Mouse (Mus musculus): ENCODE measurements at regions not wholly inside any gene's neighbourhood (a gene's known extent, or its start where the extent isn't known, plus 50 kb on each side); places are given as distances from the start of the nearest gene placed in this dataset.

GRCm38 (mm10) chr10:119146342-119146741, 93.5 kb downstream of the Cand1 start:
- H3K27ac ChIP-seq, result no peak overlapping the region
- ATAC-seq (ENCODE audit: insufficient number of reproducible peaks, low FRiP score, low TSS enrichment, low read depth), result no peak
- no peaks in the 10 kb centered on the region for H3K36me3 ChIP-seq
- H3K27me3 ChIP-seq, result no peaks in the 10 kb centered on the region
- H3K9me3 ChIP-seq, result no peaks in the 10 kb centered on the region
- WGBS, result 45% methylated on average over 6 of the region's 6 CpGs
- no peak overlapping the region for H3K9ac ChIP-seq
- no peak overlapping the region for H3K4me3 ChIP-seq
- no peaks in the 10 kb centered on the region for H3K4me1 ChIP-seq
- no peak overlapping the region for H3K4me2 ChIP-seq

- H3K4me2 ChIP-seq, result no peak overlapping the region
- H3K27ac ChIP-seq, result no peak overlapping the region
- H3K36me3 ChIP-seq, result no peaks in the 10 kb centered on the region
- H3K9ac ChIP-seq, result no peak overlapping the region
- ATAC-seq (ENCODE audit: insufficient number of reproducible peaks, low FRiP score, low TSS enrichment, low read depth), result no peak
- H3K4me1 ChIP-seq, result no peaks in the 10 kb centered on the region
- H3K27me3 ChIP-seq, result no peaks in the 10 kb centered on the region
- no peaks in the 10 kb centered on the region for H3K9me3 ChIP-seq
- no peak overlapping the region for H3K4me3 ChIP-seq
- 87% methylated on average over 6 of the region's 6 CpGs for WGBS
Observed at GRCm38 (mm10) chr10:119142866-119143265, 97.0 kb downstream of the Cand1 start.

GRCm38 (mm10) chr10:119142307-119142706, 97.5 kb downstream of the Cand1 start:
- 81% methylated on average over 5 of the region's 5 CpGs for WGBS
- Histone ChIP-seq H3K27ac (no peak overlapping the region), H3K9me3 (no peaks in the 10 kb centered on the region), H3K4me2 (no peak overlapping the region), H3K4me3 (no peak overlapping the region), H3K27me3 (no peaks in the 10 kb centered on the region), H3K36me3 (no peaks in the 10 kb centered on the region), H3K9ac (no peak overlapping the region), H3K4me1 (no peaks in the 10 kb centered on the region)
- no peak for ATAC-seq (ENCODE audit: insufficient number of reproducible peaks, low FRiP score, low TSS enrichment, low read depth)

- no peak overlapping the region for H3K27ac ChIP-seq
- no peak overlapping the region for H3K4me2 ChIP-seq
- no peaks in the 10 kb centered on the region; the same call in 1 of the 2 replicates for H3K4me1 ChIP-seq
- 68% methylated on average over 6 of the region's 6 CpGs for WGBS
- ATAC-seq (ENCODE audit: insufficient number of reproducible peaks, low FRiP score, low TSS enrichment, low read depth), result no peak
- no peaks in the 10 kb centered on the region for H3K9me3 ChIP-seq
- 0 out of 2 replicates have a peak, but pooled peaks cover 3% of the 10 kb centered on the region for H3K27me3 ChIP-seq
- H3K36me3 ChIP-seq, result no peaks in the 10 kb centered on the region
- H3K4me3 ChIP-seq, result no peak overlapping the region
- no peak overlapping the region for H3K9ac ChIP-seq
Observed at GRCm38 (mm10) chr10:119138237-119138636, 101.6 kb downstream of the Cand1 start.

GRCm38 (mm10) chr10:119135489-119135924, 104.3 kb downstream of the Cand1 start:
- ATAC-seq (ENCODE audit: insufficient number of reproducible peaks, low FRiP score, low TSS enrichment, low read depth), result no peak
- Histone ChIP-seq H3K36me3 (no peaks in the 10 kb centered on the region), H3K4me1 (peaks cover 6% of the 10 kb centered on the region; the same call in 1 of the 2 replicates), H3K27me3 (0 out of 2 replicates have a peak, but pooled peaks cover 3% of the 10 kb centered on the region), H3K27ac (no peak overlapping the region), H3K4me3 (no peak overlapping the region), H3K4me2 (no peak overlapping the region), H3K9me3 (no peaks in the 10 kb centered on the region), H3K9ac (no peak overlapping the region)
- 34% methylated on average over 11 of the region's 11 CpGs for WGBS

- Histone ChIP-seq H3K9ac (no peak overlapping the region), H3K27ac (no peak overlapping the region), H3K36me3 (no peaks in the 10 kb centered on the region), H3K4me1 (peaks cover 6% of the 10 kb centered on the region; the same call in 1 of the 2 replicates), H3K4me3 (no peak overlapping the region), H3K27me3 (0 out of 2 replicates have a peak, but pooled peaks cover 3% of the 10 kb centered on the region), H3K4me2 (no peak overlapping the region), H3K9me3 (no peaks in the 10 kb centered on the region)
- WGBS, result 62% methylated on average over 10 of the region's 10 CpGs
- no peak for ATAC-seq (ENCODE audit: insufficient number of reproducible peaks, low FRiP score, low TSS enrichment, low read depth)
Observed at GRCm38 (mm10) chr10:119134797-119135488, 104.9 kb downstream of the Cand1 start.

- H3K27me3 ChIP-seq, result 0 out of 2 replicates have a peak, but pooled peaks cover 3% of the 10 kb centered on the region
Observed at GRCm38 (mm10) chr10:119131977-119132376, 107.9 kb downstream of the Cand1 start.

GRCm38 (mm10) chr10:119130676-119131075, 109.2 kb downstream of the Cand1 start:
- H3K27me3 ChIP-seq, result 0 out of 2 replicates have a peak, but pooled peaks cover 3% of the 10 kb centered on the region
- H3K9me3 ChIP-seq, result no peaks in the 10 kb centered on the region
- no peak overlapping the region for H3K9ac ChIP-seq
- H3K4me2 ChIP-seq, result no peak overlapping the region
- peaks cover 6% of the 10 kb centered on the region; the same call in 1 of the 2 replicates for H3K4me1 ChIP-seq
- 79% methylated on average over 6 of the region's 6 CpGs for WGBS
- H3K36me3 ChIP-seq, result no peaks in the 10 kb centered on the region
- no peak overlapping the region for H3K27ac ChIP-seq
- no peak for ATAC-seq (ENCODE audit: insufficient number of reproducible peaks, low FRiP score, low TSS enrichment, low read depth)
- H3K4me3 ChIP-seq, result no peak overlapping the region

More at GRCm38 (mm10) chr10:119131977-119132376, 107.9 kb downstream of the Cand1 start:
- H3K4me2 ChIP-seq, result peak overlapping the region; percentile 33; the same call in 1 of the 2 replicates
- H3K4me3 ChIP-seq, result 0 out of 2 replicates have a peak overlapping the region, but pooled peaks have one; percentile 7
- H3K36me3 ChIP-seq, result no peaks in the 10 kb centered on the region
- H3K9ac ChIP-seq, result no peak overlapping the region
- no peaks in the 10 kb centered on the region for H3K9me3 ChIP-seq
- 0 out of 2 replicates have a peak, but pooled peaks have one; percentile 40 for ATAC-seq (ENCODE audit: insufficient number of reproducible peaks, low FRiP score, low TSS enrichment, low read depth)
- 23% methylated on average over 16 of the region's 16 CpGs for WGBS
- H3K27ac ChIP-seq, result no peak overlapping the region
- peaks cover 6% of the 10 kb centered on the region; the same call in 1 of the 2 replicates for H3K4me1 ChIP-seq

- Histone ChIP-seq H3K9ac (no peak overlapping the region), H3K9me3 (no peaks in the 10 kb centered on the region), H3K27me3 (no peaks in the 10 kb centered on the region), H3K27ac (no peak overlapping the region), H3K4me1 (0 out of 2 replicates have a peak, but pooled peaks cover 6% of the 10 kb centered on the region), H3K4me3 (no peak overlapping the region), H3K4me2 (no peak overlapping the region), H3K36me3 (no peaks in the 10 kb centered on the region)
- WGBS, result 94% methylated on average over 3 of the region's 3 CpGs
- ATAC-seq (ENCODE audit: insufficient number of reproducible peaks, low FRiP score, low TSS enrichment, low read depth), result no peak
Observed at GRCm38 (mm10) chr10:119128035-119128434, 111.8 kb downstream of the Cand1 start.

- no peak overlapping the region for H3K4me2 ChIP-seq
- H3K36me3 ChIP-seq, result no peaks in the 10 kb centered on the region
- no peaks in the 10 kb centered on the region for H3K9me3 ChIP-seq
- no peak overlapping the region for H3K27ac ChIP-seq
- WGBS, result 81% methylated on average over 5 of the region's 5 CpGs
- no peak overlapping the region for H3K4me3 ChIP-seq
- H3K4me1 ChIP-seq, result no peaks in the 10 kb centered on the region
- no peak for ATAC-seq (ENCODE audit: insufficient number of reproducible peaks, low FRiP score, low TSS enrichment, low read depth)
- no peak overlapping the region for H3K9ac ChIP-seq
- no peaks in the 10 kb centered on the region for H3K27me3 ChIP-seq
Observed at GRCm38 (mm10) chr10:119123517-119123916, 116.3 kb downstream of the Cand1 start.

GRCm38 (mm10) chr10:119122347-119122746, 117.5 kb downstream of the Cand1 start:
- no peak overlapping the region for H3K4me3 ChIP-seq
- H3K9ac ChIP-seq, result no peak overlapping the region
- no peaks in the 10 kb centered on the region for H3K4me1 ChIP-seq
- no peak overlapping the region for H3K4me2 ChIP-seq
- H3K36me3 ChIP-seq, result no peaks in the 10 kb centered on the region
- H3K27me3 ChIP-seq, result no peaks in the 10 kb centered on the region
- ATAC-seq (ENCODE audit: insufficient number of reproducible peaks, low FRiP score, low TSS enrichment, low read depth), result no peak
- H3K27ac ChIP-seq, result no peak overlapping the region
- 88% methylated on average over 8 of the region's 8 CpGs for WGBS
- H3K9me3 ChIP-seq, result no peaks in the 10 kb centered on the region

GRCm38 (mm10) chr10:119121575-119121974, 118.3 kb downstream of the Cand1 start:
- no peak for ATAC-seq (ENCODE audit: insufficient number of reproducible peaks, low FRiP score, low TSS enrichment, low read depth)
- no peaks in the 10 kb centered on the region for H3K9me3 ChIP-seq
- H3K36me3 ChIP-seq, result no peaks in the 10 kb centered on the region
- H3K4me2 ChIP-seq, result no peak overlapping the region
- no peak overlapping the region for H3K9ac ChIP-seq
- H3K4me3 ChIP-seq, result no peak overlapping the region
- H3K4me1 ChIP-seq, result no peaks in the 10 kb centered on the region
- no peak overlapping the region for H3K27ac ChIP-seq
- WGBS, result 50% methylated on average over 6 of the region's 6 CpGs
- no peaks in the 10 kb centered on the region for H3K27me3 ChIP-seq

Data from limb, embryonic 15.5 days (tissue).